Mouse (Mus musculus) Muller cell, postnatal 12 days (primary cell): ENCODE measurements around the gene Xpnpep1.

Experiments
- DNase-seq: peaks from one replicate; pipeline ENCODE4 v3.0.0-alpha.2; 2015; ENCODE audit errors: inconsistent ontology term

Xpnpep1 gene

GRCm38 (mm10) chr19:53040164-53041132 lies at the start of gene Xpnpep1:
Gene Xpnpep1, minus strand, starts transcription at chr19:53040214.
- DNase-seq = no peak

- DNase-seq = peak; percentile 55
These were observed 47.5 kb upstream of the Xpnpep1 start for GRCm38 (mm10) chr19:53087268-53088143.

GRCm38 (mm10) chr19:53086861-53087260 lies 46.8 kb upstream of the Xpnpep1 start:
- no peak for DNase-seq

GRCm38 (mm10) chr19:53084735-53085134 lies 44.7 kb upstream of the Xpnpep1 start:
- DNase-seq = peak; percentile 22

- DNase-seq = no peak
These were observed 42.8 kb upstream of the Xpnpep1 start for GRCm38 (mm10) chr19:53082862-53083261.

- no peak for DNase-seq
These were observed 41.3 kb upstream of the Xpnpep1 start for GRCm38 (mm10) chr19:53081339-53081738.

GRCm38 (mm10) chr19:53080921-53081320 lies 40.9 kb upstream of the Xpnpep1 start:
- DNase-seq = no peak

GRCm38 (mm10) chr19:53080487-53080886 lies 40.5 kb upstream of the Xpnpep1 start:
- no peak for DNase-seq

GRCm38 (mm10) chr19:53080026-53080425 lies 40.0 kb upstream of the Xpnpep1 start:
- DNase-seq = no peak

- no peak for DNase-seq
These were observed 38.5 kb upstream of the Xpnpep1 start for GRCm38 (mm10) chr19:53078271-53079085.

- DNase-seq = no peak
These were observed 37.3 kb upstream of the Xpnpep1 start for GRCm38 (mm10) chr19:53077278-53077677.

GRCm38 (mm10) chr19:53076238-53076981 lies 36.4 kb upstream of the Xpnpep1 start:
- DNase-seq = peak; percentile 43

GRCm38 (mm10) chr19:53075896-53076237 lies 35.9 kb upstream of the Xpnpep1 start:
- no peak for DNase-seq

- DNase-seq = peak; percentile 36
These were observed 35.1 kb upstream of the Xpnpep1 start for GRCm38 (mm10) chr19:53074899-53075722.

GRCm38 (mm10) chr19:53073521-53073920 lies 33.5 kb upstream of the Xpnpep1 start:
- no peak for DNase-seq

GRCm38 (mm10) chr19:53072406-53072805 lies 32.4 kb upstream of the Xpnpep1 start:
- peak; percentile 28 for DNase-seq

- no peak for DNase-seq
These were observed 31.6 kb upstream of the Xpnpep1 start for GRCm38 (mm10) chr19:53071651-53072050.

GRCm38 (mm10) chr19:53070870-53071269 lies 30.9 kb upstream of the Xpnpep1 start:
- no peak for DNase-seq

- DNase-seq = no peak
These were observed 29.4 kb upstream of the Xpnpep1 start for GRCm38 (mm10) chr19:53069451-53069850.

- DNase-seq = peak; percentile 20
These were observed 26.9 kb upstream of the Xpnpep1 start for GRCm38 (mm10) chr19:53066934-53067333.
